Mouse (Mus musculus): ENCODE results near the gene Arhgap15.

DNA sequence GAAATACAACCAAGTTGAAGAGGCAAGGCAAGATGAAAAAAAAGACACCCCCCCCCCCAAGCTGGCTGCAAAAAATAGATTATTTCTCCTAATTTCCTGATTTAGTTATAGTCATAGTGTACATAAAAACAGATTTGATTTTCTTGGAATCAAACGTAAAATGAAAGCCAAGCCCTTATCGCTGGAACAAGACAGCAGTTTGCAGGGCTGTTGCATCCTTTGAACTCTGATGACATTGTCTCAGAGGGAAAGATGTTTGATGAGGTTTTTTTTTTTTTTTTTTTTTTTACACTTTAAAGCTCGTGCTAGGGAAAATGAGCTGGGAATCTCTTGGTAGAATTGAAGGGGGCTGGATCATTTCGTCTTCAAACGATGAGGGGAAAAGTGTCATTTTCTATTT lies 21.4 kb upstream of the Arhgap15 start:
- no peak for TF ChIP-seq CTCF (IDR thresholded peaks at IDR 0.05; ENCODE audit: insufficient read depth, low read depth, low read length)
- TF ChIP-seq POLR2A (IDR thresholded peaks at IDR 0.05; ENCODE audit: insufficient read depth, low read depth, low read length) = no peak
